Mouse (Mus musculus) cerebellum, adult 2 months (tissue): ENCODE data around the gene Sp2.

Experiments
- CTCF ChIP-seq: fragments of 200-500 bp; IDR thresholded peaks from 2 replicates; pipeline ENCODE4 v1.5.1; 2011; ENCODE audit warnings: low read depth, mild to moderate bottlenecking, control low read depth, low read length, moderate library complexity, borderline replicate concordance; ENCODE audit not compliant: insufficient read depth
- POLR2A ChIP-seq: fragments of 200-500 bp; IDR thresholded peaks from 2 replicates; pipeline ENCODE4 v1.6.1; 2011; ENCODE audit warnings: low read length, control low read depth, borderline replicate concordance; ENCODE audit not compliant: insufficient read depth

- TF ChIP-seq CTCF, result no peak
- TF ChIP-seq POLR2A, result no peak
Observed at GRCm38 (mm10) chr11:96975511-96976378, 7.0 kb downstream of the Sp2 start.
